Mouse (Mus musculus): Measurements from ENCODE around the gene Crtc2. TPM values are rescaled to one million over a fixed set of nuclear protein-coding genes. Genes with fewer than 3 reads are reported as not detected.
"Not testable (repeated sequence)": the region's sequence is repeated elsewhere in the genome, so short reads cannot be mapped to it uniquely, and the experiment has no call there.

The Crtc2 gene
- total RNA-seq, 1 experiment from 2014 or later = 18.8 TPM

- ATAC-seq (replicated peaks in 1 of 2; ENCODE audit: insufficient read depth in 1 of 2, low FRiP score in 2 of 2, low TSS enrichment in 1 of 2, low read depth in 1 of 2, poor library complexity in 2 of 2, severe bottlenecking in 2 of 2) = peak; percentile 95 to 98
Measured at GRCm38 (mm10) chr3:90231507-90232333, 22.2 kb upstream of the Crtc2 start, which contains the start of gene Jtb. Gene Jtb, plus strand, starts transcription at chr3:90231597.

- no peak for ATAC-seq (replicated peaks in 1 of 2; ENCODE audit: insufficient read depth in 1 of 2, low FRiP score in 2 of 2, low TSS enrichment in 1 of 2, low read depth in 1 of 2, poor library complexity in 2 of 2, severe bottlenecking in 2 of 2)
Measured at GRCm38 (mm10) chr3:90241251-90241650, 12.7 kb upstream of the Crtc2 start.

GRCm38 (mm10) chr3:90241669-90242358 lies 12.1 kb upstream of the Crtc2 start:
- ATAC-seq (replicated peaks in 1 of 2; ENCODE audit: insufficient read depth in 1 of 2, low FRiP score in 2 of 2, low TSS enrichment in 1 of 2, low read depth in 1 of 2, poor library complexity in 2 of 2, severe bottlenecking in 2 of 2) = peak; percentile 19 to 40; a peak in 2 of 4 replicates

GRCm38 (mm10) chr3:90242984-90243775 lies 10.8 kb upstream of the Crtc2 start, which contains the start of gene Creb3l4:
Gene Creb3l4, minus strand, starts transcription at chr3:90243512.
- ATAC-seq (replicated peaks in 1 of 2; ENCODE audit: insufficient read depth in 1 of 2, low FRiP score in 2 of 2, low TSS enrichment in 1 of 2, low read depth in 1 of 2, poor library complexity in 2 of 2, severe bottlenecking in 2 of 2) = no peak

- no peak for ATAC-seq (replicated peaks in 1 of 2; ENCODE audit: insufficient read depth in 1 of 2, low FRiP score in 2 of 2, low TSS enrichment in 1 of 2, low read depth in 1 of 2, poor library complexity in 2 of 2, severe bottlenecking in 2 of 2)
Measured at GRCm38 (mm10) chr3:90245406-90245805, 8.6 kb upstream of the Crtc2 start.

GRCm38 (mm10) chr3:90247630-90247959 lies 6.4 kb upstream of the Crtc2 start:
- ATAC-seq (replicated peaks in 1 of 2; ENCODE audit: insufficient read depth in 1 of 2, low FRiP score in 2 of 2, low TSS enrichment in 1 of 2, low read depth in 1 of 2, poor library complexity in 2 of 2, severe bottlenecking in 2 of 2) = no peak

- ATAC-seq (replicated peaks in 1 of 2; ENCODE audit: insufficient read depth in 1 of 2, low FRiP score in 2 of 2, low TSS enrichment in 1 of 2, low read depth in 1 of 2, poor library complexity in 2 of 2, severe bottlenecking in 2 of 2) = peak; percentile 94 to 96
Measured at GRCm38 (mm10) chr3:90247960-90248745, 5.8 kb upstream of the Crtc2 start, which contains the start of gene Slc39a1. Gene Slc39a1, plus strand, starts transcription at chr3:90248172.

- ATAC-seq (replicated peaks in 1 of 2; ENCODE audit: insufficient read depth in 1 of 2, low FRiP score in 2 of 2, low TSS enrichment in 1 of 2, low read depth in 1 of 2, poor library complexity in 2 of 2, severe bottlenecking in 2 of 2) = no peak
Measured at GRCm38 (mm10) chr3:90248746-90249100, 5.2 kb upstream of the Crtc2 start.

- no peak for ATAC-seq (replicated peaks in 1 of 2; ENCODE audit: insufficient read depth in 1 of 2, low FRiP score in 2 of 2, low TSS enrichment in 1 of 2, low read depth in 1 of 2, poor library complexity in 2 of 2, severe bottlenecking in 2 of 2)
Measured at GRCm38 (mm10) chr3:90250791-90251190, 3.2 kb upstream of the Crtc2 start.

- ATAC-seq (replicated peaks in 1 of 2; ENCODE audit: insufficient read depth in 1 of 2, low FRiP score in 2 of 2, low TSS enrichment in 1 of 2, low read depth in 1 of 2, poor library complexity in 2 of 2, severe bottlenecking in 2 of 2) = not testable (repeated sequence)
Measured at GRCm38 (mm10) chr3:90251731-90252226, 2.2 kb upstream of the Crtc2 start.

- not testable (repeated sequence) for ATAC-seq (replicated peaks in 1 of 2; ENCODE audit: insufficient read depth in 1 of 2, low FRiP score in 2 of 2, low TSS enrichment in 1 of 2, low read depth in 1 of 2, poor library complexity in 2 of 2, severe bottlenecking in 2 of 2)
Measured at GRCm38 (mm10) chr3:90252659-90253058, 1.3 kb upstream of the Crtc2 start.

- not testable (repeated sequence) for ATAC-seq (replicated peaks in 1 of 2; ENCODE audit: insufficient read depth in 1 of 2, low FRiP score in 2 of 2, low TSS enrichment in 1 of 2, low read depth in 1 of 2, poor library complexity in 2 of 2, severe bottlenecking in 2 of 2)
Measured at GRCm38 (mm10) chr3:90253174-90253573, 789 bp upstream of the Crtc2 start.

GRCm38 (mm10) chr3:90254419-90255193 lies 643 bp downstream of the Crtc2 start:
- ATAC-seq (replicated peaks in 1 of 2; ENCODE audit: insufficient read depth in 1 of 2, low FRiP score in 2 of 2, low TSS enrichment in 1 of 2, low read depth in 1 of 2, poor library complexity in 2 of 2, severe bottlenecking in 2 of 2) = peak in 1 of 2 experiments; percentile 46; a peak in 2 of 4 replicates

GRCm38 (mm10) chr3:90255194-90255565 lies 1.2 kb downstream of the Crtc2 start:
- no peak for ATAC-seq (replicated peaks in 1 of 2; ENCODE audit: insufficient read depth in 1 of 2, low FRiP score in 2 of 2, low TSS enrichment in 1 of 2, low read depth in 1 of 2, poor library complexity in 2 of 2, severe bottlenecking in 2 of 2)

- ATAC-seq (replicated peaks in 1 of 2; ENCODE audit: insufficient read depth in 1 of 2, low FRiP score in 2 of 2, low TSS enrichment in 1 of 2, low read depth in 1 of 2, poor library complexity in 2 of 2, severe bottlenecking in 2 of 2) = no peak
Measured at GRCm38 (mm10) chr3:90255784-90256353, 1.9 kb downstream of the Crtc2 start.
